Mouse (Mus musculus) hindbrain, embryonic 12.5 days (tissue): ENCODE measurements around the gene Batf2. TPM values are rescaled to one million over a fixed set of nuclear protein-coding genes. Genes with fewer than 3 reads are reported as not detected.

ENCODE experiments used
- ATAC-seq: fragments of 200-750 bp; cut with Nextera tagmentation; 2 replicates; pipeline ENCODE4 v1.8.0; 2017; ENCODE audit warnings: moderate TSS enrichment; ENCODE audit not compliant: low FRiP score
- H3K27ac ChIP-seq: fragments of 300-500 bp; sonication (generic); 2 replicates; pipeline ENCODE4 v1.5.1; 2016; ENCODE audit warnings: mild to moderate bottlenecking
- H3K27me3 ChIP-seq: fragments of 300-500 bp; sonication (generic); 2 replicates; pipeline ENCODE4 v1.6.1; 2016; ENCODE audit warnings: mild to moderate bottlenecking
- H3K36me3 ChIP-seq: fragments of 300-500 bp; sonication (generic); 2 replicates; pipeline ENCODE4 v1.6.1; 2016; ENCODE audit warnings: mild to moderate bottlenecking
- H3K4me1 ChIP-seq: fragments of 300-500 bp; sonication (generic); 2 replicates; pipeline ENCODE4 v1.6.1; 2016
- H3K4me2 ChIP-seq: fragments of 300-500 bp; sonication (generic); replicated peaks from 2 replicates; pipeline ENCODE4 v1.6.1; 2016; ENCODE audit warnings: mild to moderate bottlenecking
- H3K4me3 ChIP-seq: fragments of 300-500 bp; sonication (generic); 2 replicates; pipeline ENCODE4 v1.5.1; 2016; ENCODE audit warnings: mild to moderate bottlenecking
- H3K9ac ChIP-seq: fragments of 300-500 bp; sonication (generic); 2 replicates; pipeline ENCODE4 v1.6.1; 2016; ENCODE audit warnings: mild to moderate bottlenecking, moderate library complexity
- H3K9me3 ChIP-seq: fragments of 300-500 bp; sonication (generic); replicated peaks from 2 replicates; pipeline ENCODE4 v1.6.1; 2016; ENCODE audit warnings: mild to moderate bottlenecking
- WGBS: fragments of 180-500 bp; shearing (Covaris S2); methylation state at CpG from one replicate; pipeline ENCODE4 v1.1.7; 2016; 5-methylcytosine and 5-hydroxymethylcytosine counted together
- polyA plus RNA-seq: library from polyadenylated mRNA; unstranded; fragments of >200 nt; fragmentation: Nextera tagmentation; extraction: Ambion mirVana; gene quantifications from 2 replicates; pipeline ENCODE4 v1.2.1, GENCODE M21; 2016

The Batf2 gene
- polyA plus RNA-seq, 1 experiment from 2014 or later: 0.22 TPM

GRCm38 (mm10) chr19:6139701-6140100 lies 1.1 kb upstream of the Batf2 start:
- Histone ChIP-seq H3K4me2 (peak overlapping the region; percentile 72), H3K4me3 (peak overlapping the region; percentile 68; the same call in 1 of the 2 replicates), H3K9me3 (no peaks in the 10 kb centered on the region), H3K27me3 (no peaks in the 10 kb centered on the region), H3K9ac (peak overlapping the region; percentile 85), H3K4me1 (peaks cover 10% of the 10 kb centered on the region), H3K36me3 (peaks cover 30% of the 10 kb centered on the region), H3K27ac (0 out of 2 replicates have a peak overlapping the region, but pooled peaks have one; percentile 99)
- ATAC-seq: no peak
- WGBS: 93% methylated on average over 6 of the region's 6 CpGs

- H3K4me2 ChIP-seq: peak overlapping the region; percentile 72
- no peak for ATAC-seq
- H3K4me1 ChIP-seq: peaks cover 10% of the 10 kb centered on the region
- WGBS: 9% methylated on average over 16 of the region's 16 CpGs
- no peaks in the 10 kb centered on the region for H3K27me3 ChIP-seq
- no peaks in the 10 kb centered on the region for H3K9me3 ChIP-seq
- peak overlapping the region; percentile 99 for H3K27ac ChIP-seq
- peak overlapping the region; percentile 68 for H3K4me3 ChIP-seq
- peaks cover 25% of the 10 kb centered on the region for H3K36me3 ChIP-seq
- H3K9ac ChIP-seq: peak overlapping the region; percentile 85
Measured at GRCm38 (mm10) chr19:6140374-6140677, 457 bp upstream of the Batf2 start.

- peaks cover 10% of the 10 kb centered on the region for H3K4me1 ChIP-seq
- peak; percentile 86 for ATAC-seq
- WGBS: under 1% methylated on average over 15 of the region's 15 CpGs
- H3K9me3 ChIP-seq: no peaks in the 10 kb centered on the region
- H3K4me2 ChIP-seq: peak within 1 kb of the TSS; percentile 72
- peak within 1 kb of the TSS; percentile 85 for H3K9ac ChIP-seq
- peaks cover 15% of the 10 kb centered on the region for H3K36me3 ChIP-seq
- peak within 1 kb of the TSS; percentile 99 for H3K27ac ChIP-seq
- H3K27me3 ChIP-seq: no peaks in the 10 kb centered on the region
- peak within 1 kb of the TSS; percentile 68 for H3K4me3 ChIP-seq
Measured at GRCm38 (mm10) chr19:6141394-6141749, 589 bp downstream of the Batf2 start, which contains the start of gene Arl2. Arl2 (minus strand) TSS chr19:6141548.

DNA sequence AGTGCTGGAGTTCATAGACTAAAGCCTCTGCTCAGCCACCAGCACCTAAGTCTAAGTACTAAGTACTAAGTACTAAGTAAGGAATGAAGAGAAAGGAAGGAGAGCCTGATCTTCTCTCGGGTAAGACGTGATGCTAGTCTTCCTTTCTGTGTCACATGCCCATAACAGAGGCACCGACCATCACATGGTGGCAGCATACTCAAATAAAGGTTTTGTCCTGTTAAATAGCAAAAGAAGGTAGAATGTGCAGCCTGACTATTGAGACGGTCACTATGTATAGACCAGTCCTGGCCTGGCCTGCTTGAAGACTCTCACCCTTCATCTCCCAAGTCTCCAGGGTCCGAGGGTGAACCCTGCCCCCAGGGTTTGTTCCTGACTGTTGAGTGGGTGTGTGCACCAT lies 4.1 kb downstream of the Batf2 start:
- H3K27me3 ChIP-seq: no peaks in the 10 kb centered on the region
- ATAC-seq: no peak
- H3K36me3 ChIP-seq: no peaks in the 10 kb centered on the region
- WGBS: 82% methylated on average over 5 of the region's 5 CpGs
- peaks cover 6% of the 10 kb centered on the region for H3K4me1 ChIP-seq
- no peak overlapping the region for H3K9ac ChIP-seq
- no peaks in the 10 kb centered on the region for H3K9me3 ChIP-seq
- H3K4me3 ChIP-seq: no peak overlapping the region
- no peak overlapping the region for H3K27ac ChIP-seq
- H3K4me2 ChIP-seq: no peak overlapping the region

DNA sequence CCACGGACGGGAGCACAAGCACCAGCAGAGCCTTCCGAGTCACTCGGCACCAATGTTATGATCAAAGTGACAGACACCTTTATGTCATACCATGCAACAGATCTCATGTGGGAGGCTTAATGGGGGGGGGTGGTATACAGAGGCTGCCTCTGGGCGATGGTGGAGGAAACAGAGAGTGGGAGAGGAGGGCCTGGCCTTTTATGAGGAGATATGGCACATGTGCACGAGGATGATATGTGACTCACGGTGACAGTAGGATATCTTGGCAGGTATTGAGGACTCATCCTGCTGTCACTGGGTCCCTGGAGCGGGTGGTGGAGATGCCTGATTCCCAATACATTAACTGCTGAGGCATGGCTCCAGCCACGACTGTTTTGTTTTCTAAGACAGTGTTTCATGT lies 14.4 kb downstream of the Batf2 start:
- Histone ChIP-seq H3K36me3 (no peaks in the 10 kb centered on the region), H3K9me3 (no peaks in the 10 kb centered on the region), H3K4me2 (no peak overlapping the region), H3K27me3 (no peaks in the 10 kb centered on the region), H3K27ac (no peak overlapping the region), H3K9ac (no peak overlapping the region), H3K4me1 (no peaks in the 10 kb centered on the region), H3K4me3 (no peak overlapping the region)
- no peak for ATAC-seq
- WGBS: 84% methylated on average over 9 of the region's 9 CpGs

GRCm38 (mm10) chr19:6156372-6156771 lies 15.6 kb downstream of the Batf2 start:
- Histone ChIP-seq H3K4me1 (no peaks in the 10 kb centered on the region), H3K4me3 (no peak overlapping the region), H3K4me2 (no peak overlapping the region), H3K36me3 (no peaks in the 10 kb centered on the region), H3K27ac (no peak overlapping the region), H3K9me3 (no peaks in the 10 kb centered on the region), H3K27me3 (no peaks in the 10 kb centered on the region), H3K9ac (no peak overlapping the region)
- WGBS: 69% methylated on average over 8 of the region's 8 CpGs
- no peak for ATAC-seq

GRCm38 (mm10) chr19:6157220-6157619 lies 16.4 kb downstream of the Batf2 start:
- H3K4me1 ChIP-seq: no peaks in the 10 kb centered on the region
- H3K9me3 ChIP-seq: no peaks in the 10 kb centered on the region
- H3K4me3 ChIP-seq: no peak overlapping the region
- no peaks in the 10 kb centered on the region for H3K27me3 ChIP-seq
- H3K36me3 ChIP-seq: no peaks in the 10 kb centered on the region
- H3K27ac ChIP-seq: no peak overlapping the region
- no peak overlapping the region for H3K9ac ChIP-seq
- WGBS: 68% methylated on average over 6 of the region's 6 CpGs
- ATAC-seq: no peak
- H3K4me2 ChIP-seq: no peak overlapping the region

GRCm38 (mm10) chr19:6163872-6164547 lies 23.2 kb downstream of the Batf2 start:
- Histone ChIP-seq H3K27ac (no peak overlapping the region), H3K36me3 (no peaks in the 10 kb centered on the region), H3K27me3 (no peaks in the 10 kb centered on the region), H3K4me2 (no peak overlapping the region), H3K9me3 (no peaks in the 10 kb centered on the region), H3K9ac (no peak overlapping the region), H3K4me3 (no peak overlapping the region), H3K4me1 (no peaks in the 10 kb centered on the region)
- ATAC-seq: no peak
- 74% methylated on average over 10 of the region's 10 CpGs for WGBS

- 71% methylated on average over 4 of the region's 4 CpGs for WGBS
- Histone ChIP-seq H3K4me2 (no peak overlapping the region), H3K27ac (no peak overlapping the region), H3K4me1 (no peaks in the 10 kb centered on the region), H3K9ac (no peak overlapping the region), H3K27me3 (no peaks in the 10 kb centered on the region), H3K9me3 (no peaks in the 10 kb centered on the region), H3K4me3 (no peak overlapping the region), H3K36me3 (no peaks in the 10 kb centered on the region)
- no peak for ATAC-seq
Measured at GRCm38 (mm10) chr19:6166750-6167149, 26.0 kb downstream of the Batf2 start.

GRCm38 (mm10) chr19:6171215-6171614 lies 30.4 kb downstream of the Batf2 start:
- Histone ChIP-seq H3K4me1 (peaks cover 2% of the 10 kb centered on the region; the same call in 1 of the 2 replicates), H3K27ac (no peak overlapping the region), H3K27me3 (no peaks in the 10 kb centered on the region), H3K4me3 (no peak overlapping the region), H3K9ac (no peak overlapping the region), H3K9me3 (no peaks in the 10 kb centered on the region), H3K36me3 (no peaks in the 10 kb centered on the region), H3K4me2 (no peak overlapping the region)
- ATAC-seq: no peak
- 89% methylated on average over 8 of the region's 8 CpGs for WGBS

GRCm38 (mm10) chr19:6174771-6175170 lies 34.0 kb downstream of the Batf2 start:
- Histone ChIP-seq H3K9me3 (no peaks in the 10 kb centered on the region), H3K4me3 (no peak overlapping the region), H3K36me3 (no peaks in the 10 kb centered on the region), H3K4me2 (no peak overlapping the region), H3K4me1 (peaks cover 2% of the 10 kb centered on the region; the same call in 1 of the 2 replicates), H3K27ac (no peak overlapping the region), H3K27me3 (no peaks in the 10 kb centered on the region), H3K9ac (no peak overlapping the region)
- 35% methylated on average over 5 of the region's 5 CpGs for WGBS
- no peak for ATAC-seq

GRCm38 (mm10) chr19:6178775-6179174 lies 38.0 kb downstream of the Batf2 start:
- H3K36me3 ChIP-seq: no peaks in the 10 kb centered on the region
- H3K4me2 ChIP-seq: no peak overlapping the region
- no peak overlapping the region for H3K27ac ChIP-seq
- 80% methylated on average over 6 of the region's 6 CpGs for WGBS
- H3K27me3 ChIP-seq: no peaks in the 10 kb centered on the region
- no peak for ATAC-seq
- no peak overlapping the region for H3K9ac ChIP-seq
- H3K9me3 ChIP-seq: no peaks in the 10 kb centered on the region
- peaks cover 2% of the 10 kb centered on the region; the same call in 1 of the 2 replicates for H3K4me1 ChIP-seq
- H3K4me3 ChIP-seq: no peak overlapping the region

DNA sequence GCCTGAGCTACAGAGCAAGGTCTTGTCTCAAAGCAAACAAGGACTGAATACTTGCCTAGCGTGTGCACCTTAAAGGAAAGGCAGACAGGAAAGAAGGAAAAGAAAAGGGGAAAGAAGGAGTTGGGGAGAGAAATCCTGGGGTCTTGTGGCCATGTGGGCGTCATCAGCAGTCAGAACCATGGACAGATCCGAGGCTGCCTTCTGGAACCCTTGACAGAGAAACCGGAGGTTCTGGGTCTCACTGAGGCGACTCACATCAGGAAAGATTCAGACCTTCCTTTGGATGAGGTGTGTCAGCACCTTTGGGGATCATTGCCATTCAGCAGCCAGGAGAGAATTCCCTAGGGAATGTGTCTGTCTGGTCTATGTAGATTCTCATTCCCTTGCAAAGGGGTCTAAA lies 40.8 kb downstream of the Batf2 start:
- H3K4me2 ChIP-seq: no peak overlapping the region
- 30% methylated on average over 5 of the region's 5 CpGs for WGBS

More for the DNA sequence above, 40.8 kb downstream of the Batf2 start:
- H3K36me3 ChIP-seq: no peaks in the 10 kb centered on the region
- no peak overlapping the region for H3K9ac ChIP-seq
- H3K9me3 ChIP-seq: no peaks in the 10 kb centered on the region
- no peak for ATAC-seq
- no peaks in the 10 kb centered on the region for H3K4me1 ChIP-seq
- no peaks in the 10 kb centered on the region for H3K27me3 ChIP-seq
- H3K4me3 ChIP-seq: no peak overlapping the region
- H3K27ac ChIP-seq: no peak overlapping the region
